Mouse (Mus musculus) cerebellum, postnatal 25 days (tissue): ENCODE results near the gene Saxo2.

ENCODE experiments used
- DNase-seq, 2 experiments: peaks; one replicate each; pipeline ENCODE4 v3.0.0; 2021; ENCODE audit warnings: mixed read lengths in 2 of 2

Gene Saxo2

GRCm38 (mm10) chr7:82648353-82649080 is at the start of gene Saxo2, which contains the start of gene Efl1:
Gene Saxo2 (minus strand): TSS chr7:82648528.
Gene Efl1 (plus strand): TSS chr7:82648614.
- peak; percentile 95 to 98 for DNase-seq

DNA sequence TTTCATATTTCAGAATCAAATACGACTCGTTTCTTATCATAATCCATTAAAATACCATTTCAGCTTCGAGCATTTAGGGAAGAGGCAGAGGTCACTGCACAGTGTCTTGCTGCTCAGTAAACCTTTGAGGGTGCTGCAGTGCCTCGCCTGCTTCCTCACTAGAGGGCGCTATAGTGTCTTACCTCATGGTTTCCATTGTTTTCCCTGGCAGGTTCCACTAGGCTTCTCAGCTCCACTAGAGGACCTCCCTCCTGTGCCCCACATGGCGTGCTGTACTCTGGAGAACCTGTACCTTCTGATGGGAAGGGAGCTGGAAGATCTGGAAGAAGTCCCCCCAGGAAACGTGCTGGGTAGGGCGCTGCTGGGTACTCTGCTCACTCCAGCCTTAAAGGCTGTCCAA is 49.3 kb upstream of the Saxo2 start:
- no peak for DNase-seq

GRCm38 (mm10) chr7:82691021-82691738 is 42.9 kb upstream of the Saxo2 start:
- DNase-seq, result no peak

GRCm38 (mm10) chr7:82688736-82689135 is 40.4 kb upstream of the Saxo2 start:
- peak in 1 of 2 experiments; percentile 16 for DNase-seq

GRCm38 (mm10) chr7:82679901-82680300 is 31.6 kb upstream of the Saxo2 start:
- DNase-seq, result no peak

DNA sequence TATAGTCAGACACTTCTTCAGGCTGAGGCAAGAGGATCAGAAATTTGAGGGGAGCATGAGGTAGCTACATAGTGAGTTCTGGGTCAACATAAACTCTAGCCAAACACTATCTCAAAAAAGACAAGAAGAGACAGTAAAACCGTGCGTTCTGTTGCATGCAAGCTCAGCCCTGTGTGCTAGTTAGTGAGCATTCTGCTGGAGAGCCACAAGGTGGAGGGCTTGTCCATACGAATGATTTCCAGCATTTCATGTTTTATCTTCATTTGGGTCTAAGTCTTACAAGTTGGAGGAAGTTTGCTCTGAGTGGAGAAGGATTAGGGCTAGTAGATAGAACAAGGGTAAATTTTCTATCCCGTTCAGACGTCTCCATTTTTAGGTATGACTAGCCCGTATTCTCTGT is 28.5 kb upstream of the Saxo2 start:
- DNase-seq, result no peak

DNA sequence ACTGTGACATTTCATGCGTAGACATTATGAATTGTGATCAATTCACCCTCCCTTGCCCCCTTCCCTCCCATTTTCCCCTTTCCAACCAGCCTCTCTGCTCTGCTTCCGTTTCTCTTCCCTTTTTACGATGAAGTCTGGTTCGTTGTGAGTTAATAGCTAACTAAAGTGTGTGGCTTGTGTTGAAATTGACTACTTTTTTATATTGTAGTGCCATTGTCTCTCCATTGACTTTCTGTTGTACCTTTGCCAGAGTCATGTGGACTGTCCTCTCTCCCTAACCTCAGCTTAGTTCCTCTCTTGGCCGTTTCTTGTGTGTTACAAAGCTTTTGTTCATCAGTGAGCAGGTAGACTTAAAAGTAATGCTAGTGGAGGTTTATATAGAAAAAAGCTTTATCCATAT is 27.7 kb upstream of the Saxo2 start:
- no peak for DNase-seq

- no peak for DNase-seq
These were observed 16.3 kb upstream of the Saxo2 start for GRCm38 (mm10) chr7:82664604-82665003.

- no peak for DNase-seq
These were observed 735 bp upstream of the Saxo2 start for GRCm38 (mm10) chr7:82649081-82649445.

GRCm38 (mm10) chr7:82647909-82648308 is 419 bp downstream of the Saxo2 start:
- no peak for DNase-seq

DNA sequence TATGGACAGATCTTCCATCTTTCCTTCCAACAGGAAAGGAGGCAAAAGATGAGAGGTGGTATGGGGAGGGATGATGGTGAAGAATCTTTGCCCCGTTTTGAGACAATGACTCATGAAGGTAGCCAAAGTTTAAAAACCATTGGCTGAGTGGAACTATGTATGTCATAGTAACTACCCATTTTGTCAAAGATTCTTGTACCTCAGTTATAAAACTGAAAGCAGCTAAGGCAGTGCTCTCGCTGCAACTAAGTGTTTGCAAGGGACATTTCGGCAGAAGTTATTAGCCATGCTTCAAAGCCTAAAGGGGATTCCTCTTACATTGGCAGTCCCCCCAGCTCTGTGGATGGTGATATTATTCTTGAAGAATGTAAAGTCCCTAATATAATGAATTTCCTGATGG is 1.1 kb downstream of the Saxo2 start:
- DNase-seq, result no peak

GRCm38 (mm10) chr7:82625342-82625741 is 23.0 kb downstream of the Saxo2 start:
- DNase-seq, result no peak

- peak in 1 of 2 experiments; percentile 7 for DNase-seq
These were observed 38.7 kb downstream of the Saxo2 start for GRCm38 (mm10) chr7:82609629-82610028.

GRCm38 (mm10) chr7:82605425-82605824 is 42.9 kb downstream of the Saxo2 start:
- no peak for DNase-seq

- DNase-seq, result no peak
These were observed 46.3 kb downstream of the Saxo2 start for GRCm38 (mm10) chr7:82602008-82602407.

DNA sequence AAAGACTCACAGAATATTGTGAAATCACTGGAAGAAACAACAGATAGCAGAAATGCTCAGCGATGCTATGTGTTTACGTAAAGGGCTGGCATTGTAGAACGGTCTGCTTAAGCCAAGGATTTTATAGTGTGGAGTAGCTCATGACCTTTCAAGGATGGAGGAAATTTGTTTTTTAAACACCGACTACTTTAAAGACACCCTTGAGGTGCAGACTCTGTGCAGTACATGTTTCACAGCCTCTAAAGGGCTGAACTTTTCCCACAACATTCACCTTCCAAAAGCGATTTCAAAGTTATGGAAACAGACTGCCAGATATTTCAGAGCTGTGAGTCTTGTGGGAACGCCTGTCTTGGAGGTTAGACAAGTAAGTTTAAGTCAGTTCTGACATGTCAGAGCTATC is 57.4 kb downstream of the Saxo2 start:
- no peak for DNase-seq
